Mouse (Mus musculus) heart, postnatal 25 days (tissue): Measurements from ENCODE around the gene Trmu. TPM values are rescaled to one million over a fixed set of nuclear protein-coding genes. Genes with fewer than 3 reads are reported as not detected.

Experiments
- total RNA-seq, 2 experiments: library from RNA; stranded (reverse); gene quantifications; 2 replicates each; pipeline ENCODE4 v1.2.3; 2021

Gene Trmu
- total RNA-seq, 2 experiments from 2014 or later: 16.4 to 20.7 TPM

Other genes starting within 250 kb of the Trmu start
- gene Ppara, start 144.3 kb upstream of the Trmu start, total RNA-seq: 10 to 100 TPM; 44.7 to 58.8 TPM
- gene Cdpf1, start 67.6 kb upstream of the Trmu start, total RNA-seq: 10 to 100 TPM; 29.6 to 31.8 TPM
- gene Pkdrej, start 57.6 kb upstream of the Trmu start, total RNA-seq: 1 to 10 TPM; 2.6 to 2.7 TPM
- gene Ttc38, start 47.0 kb upstream of the Trmu start, total RNA-seq: 10 to 100 TPM; 14.8 to 16.5 TPM
- under 1 TPM; 0.34 to 0.39 TPM for gene Gtse1, start 19.6 kb upstream of the Trmu start, total RNA-seq
- 1 to 10 TPM; 6.6 to 7.2 TPM for gene Celsr1, start 154.5 kb downstream of the Trmu start, total RNA-seq
- 10 to 100 TPM; 30.4 to 34.7 TPM for gene Gramd4, start 178.4 kb downstream of the Trmu start, total RNA-seq